Mouse (Mus musculus): ENCODE results near the gene Parl.

Gene Parl

GRCm38 (mm10) chr16:20237426-20237825 is 64.8 kb downstream of the Parl start:
- DNase-seq (ENCODE audit: low spot score) = no peak

GRCm38 (mm10) chr16:20234406-20234805 is 67.8 kb downstream of the Parl start:
- no peak for DNase-seq (ENCODE audit: low spot score)
